Mouse (Mus musculus) ES-E14 (cell line): ENCODE measurements around the gene Ctnnd2. TPM values are rescaled to one million over a fixed set of nuclear protein-coding genes. Genes with fewer than 3 reads are reported as not detected.
A peak's percentile ranks its signal among the peaks of the same experiment; 100 is the strongest.

Experiments
- DNase-seq: peaks from one replicate; pipeline ENCODE4 v3.0.0-alpha.2; 2013; ENCODE audit warnings: low read depth, low spot score
- H3K27ac ChIP-seq: 2 replicates; pipeline ENCODE4 v1.5.1; 2012; ENCODE audit warnings: low read depth, mild to moderate bottlenecking, low read length, moderate library complexity, mixed read lengths; ENCODE audit not compliant: poor library complexity, insufficient read depth, severe bottlenecking
- H3K36me3 ChIP-seq: 2 replicates; pipeline ENCODE4 v1.6.1; 2012; ENCODE audit warnings: mild to moderate bottlenecking, low read length, moderate library complexity, mixed read lengths; ENCODE audit not compliant: control insufficient read depth, poor library complexity, insufficient read depth, severe bottlenecking
- H3K4me1 ChIP-seq, 2 experiments: fragments of 150-350 bp in 1 of 2; sonication (generic) in 1 of 2; 2 replicates each; pipeline ENCODE4 v1.6.1; 2012; ENCODE audit warnings: low read length in 2 of 2, mild to moderate bottlenecking in 1 of 2, mixed read lengths in 1 of 2; ENCODE audit not compliant: control insufficient read depth in 2 of 2, insufficient read depth in 2 of 2, poor library complexity in 1 of 2
- H3K4me3 ChIP-seq, 2 experiments: fragments of 150-350 bp in 1 of 2; sonication (generic) in 1 of 2; 2 replicates each; pipeline ENCODE4 v1.5.1; 2012; ENCODE audit warnings: low read length in 2 of 2, low read depth in 1 of 2, mild to moderate bottlenecking in 1 of 2, mixed read lengths in 1 of 2; ENCODE audit not compliant: insufficient read depth in 1 of 2, poor library complexity in 1 of 2, severe bottlenecking in 1 of 2
- H3K9ac ChIP-seq: 2 replicates; pipeline ENCODE4 v1.6.1; 2012; ENCODE audit warnings: low read depth, mild to moderate bottlenecking, low read length, mixed read lengths; ENCODE audit not compliant: poor library complexity, insufficient read depth, severe bottlenecking
- H3K9me3 ChIP-seq: fragments of 150-350 bp; sonication (generic); 2 replicates; pipeline ENCODE4 v1.6.1; 2012; ENCODE audit warnings: low read depth, mild to moderate bottlenecking, low read length; ENCODE audit not compliant: control insufficient read depth, insufficient read depth
- CHD2 ChIP-seq: IDR thresholded peaks from 2 replicates; pipeline ENCODE4 v1.6.1; 2014; ENCODE audit warnings: mild to moderate bottlenecking, low read depth, low read length, inconsistent platforms
- HCFC1 ChIP-seq: IDR thresholded peaks from 2 replicates; pipeline ENCODE4 v1.6.1; 2012; ENCODE audit warnings: low read length, inconsistent platforms, borderline replicate concordance; ENCODE audit not compliant: insufficient read depth
- MAFK ChIP-seq: IDR thresholded peaks from 2 replicates; pipeline ENCODE4 v1.6.1; 2014; ENCODE audit warnings: mild to moderate bottlenecking, low read depth, low read length, inconsistent platforms; ENCODE audit not compliant: insufficient read depth
- ZC3H11A ChIP-seq: IDR thresholded peaks from 2 replicates; pipeline ENCODE4 v1.6.1; 2012; ENCODE audit warnings: low read depth, mild to moderate bottlenecking, inconsistent platforms, low read length, borderline replicate concordance
- ZNF384 ChIP-seq: IDR thresholded peaks from 2 replicates; pipeline ENCODE4 v1.6.1; 2012; ENCODE audit warnings: low read depth, low read length, inconsistent platforms
- in situ Hi-C, 2 experiments: fragments of 600-800 bp; cut with MboI; formaldehyde crosslinking; loops; one replicate each; pipeline ENCODE4 v1.15.1; 2025; ENCODE audit warnings: low sequenced_read_pairs in 2 of 2, inconsistent platforms in 1 of 2; ENCODE audit not compliant: unreplicated experiment in 2 of 2
- total RNA-seq: library from RNA; depleted of rRNA; stranded (reverse); fragments of 300-350 nt; gene quantifications from 2 replicates; pipeline ENCODE4 v1.2.3, GENCODE M21; 2012

Ctnnd2 gene
- total RNA-seq, 1 experiment, result 3.6 TPM

- in situ Hi-C loops, result no loop called here
- no peak for DNase-seq
- H3K4me3 ChIP-seq, result no peak overlapping the region
- H3K9ac ChIP-seq, result no peak overlapping the region
- no peaks in the 10 kb centered on the region for H3K36me3 ChIP-seq
- H3K9me3 ChIP-seq, result no peaks in the 10 kb centered on the region
- TF ChIP-seq ZNF384, result no peak
- TF ChIP-seq CHD2, result no peak
- no peak for TF ChIP-seq MAFK
- no peak overlapping the region for H3K27ac ChIP-seq
- H3K4me1 ChIP-seq, result no peaks in the 10 kb centered on the region
These were observed 43.5 kb downstream of the Ctnnd2 start for GRCm38 (mm10) chr15:30215871-30216270.

- no peak for DNase-seq
- TF ChIP-seq MAFK (no peak), ZC3H11A (no peak), CHD2 (no peak)
- in situ Hi-C loops, result no loop called here
- H3K4me1 ChIP-seq, result no peaks in the 10 kb centered on the region
- no peaks in the 10 kb centered on the region for H3K9me3 ChIP-seq
- H3K4me3 ChIP-seq, result no peak overlapping the region
- H3K27ac ChIP-seq, result no peak overlapping the region
- no peak overlapping the region for H3K9ac ChIP-seq
- no peaks in the 10 kb centered on the region for H3K36me3 ChIP-seq
These were observed 56.7 kb downstream of the Ctnnd2 start for GRCm38 (mm10) chr15:30229112-30229511.

- Histone ChIP-seq H3K4me1 (no peaks in the 10 kb centered on the region), H3K4me3 (no peak overlapping the region), H3K36me3 (no peaks in the 10 kb centered on the region), H3K9me3 (no peaks in the 10 kb centered on the region), H3K9ac (no peak overlapping the region), H3K27ac (no peak overlapping the region)
- DNase-seq, result no peak
- TF ChIP-seq MAFK (no peak), ZNF384 (no peak), HCFC1 (no peak), ZC3H11A (no peak)
- in situ Hi-C loops, result no loop called here
These were observed 63.0 kb downstream of the Ctnnd2 start for GRCm38 (mm10) chr15:30235210-30236034.

- Histone ChIP-seq H3K27ac (no peak overlapping the region), H3K36me3 (no peaks in the 10 kb centered on the region), H3K9ac (no peak overlapping the region), H3K4me3 (no peak overlapping the region), H3K9me3 (no peaks in the 10 kb centered on the region), H3K4me1 (no peaks in the 10 kb centered on the region)
- peak; percentile 19 for DNase-seq
- in situ Hi-C loops, result no loop called here
- TF ChIP-seq ZNF384 (no peak), CHD2 (no peak), MAFK (no peak), ZC3H11A (no peak), HCFC1 (no peak)
These were observed 68.5 kb downstream of the Ctnnd2 start for GRCm38 (mm10) chr15:30240881-30241280.

- in situ Hi-C loops, result no loop called here
- H3K9ac ChIP-seq, result no peak overlapping the region
- TF ChIP-seq ZNF384 (no peak), MAFK (no peak), ZC3H11A (no peak), CHD2 (no peak)
- DNase-seq, result no peak
- H3K36me3 ChIP-seq, result no peaks in the 10 kb centered on the region
- no peak overlapping the region for H3K4me3 ChIP-seq
- no peaks in the 10 kb centered on the region for H3K9me3 ChIP-seq
- H3K4me1 ChIP-seq, result no peaks in the 10 kb centered on the region
- no peak overlapping the region for H3K27ac ChIP-seq
These were observed 96.4 kb downstream of the Ctnnd2 start for GRCm38 (mm10) chr15:30268822-30269221.
